ENCODE assay signal across 33 mouse cellular contexts in the genomic region with DNA sequence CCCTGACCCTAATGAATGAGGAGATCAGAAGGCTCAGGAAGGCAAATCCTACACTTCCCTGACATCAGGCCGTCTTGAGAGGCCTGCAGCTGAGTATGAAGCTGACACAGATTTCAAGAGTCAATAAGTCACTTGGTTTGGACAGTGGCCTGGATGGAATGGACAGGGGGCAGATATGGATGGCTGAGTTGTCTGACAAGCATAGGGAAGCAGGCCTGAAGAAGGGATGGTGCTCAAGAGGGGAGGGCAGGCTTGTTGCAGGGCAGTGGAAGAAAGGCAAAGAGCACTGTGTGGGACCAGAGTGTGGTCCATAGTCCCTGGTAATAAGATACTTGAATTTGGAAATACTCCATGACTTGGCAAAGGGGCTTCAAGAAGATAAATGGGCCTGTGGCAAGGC. TPM values are rescaled to one million over a fixed set of nuclear protein-coding genes. Genes with fewer than 3 reads are reported as not detected.
"Had no signal": no experiment of that assay in that cellular context is flagged by ENCODE, and none has a peak within 500 bp of the region (broad histone marks: within the 10 kb centered on the region; RNA-seq: fewer than 3 reads in every experiment).

No protein-coding gene starts in this region.

- ATAC-seq: forebrain, embryonic 15.5 days; forebrain, postnatal 0 days; hindbrain, postnatal 0 days; intestine, embryonic 16.5 days; liver, embryonic 12.5 days had no signal

- H3K9me3 ChIP-seq: forebrain, embryonic 15.5 days; heart, embryonic 13.5 days; heart, embryonic 15.5 days; hindbrain, embryonic 13.5 days; hindbrain, embryonic 15.5 days; limb, embryonic 13.5 days; limb, embryonic 15.5 days; liver, embryonic 12.5 days had no signal

- DNase-seq: forebrain, postnatal 0 days; gastrocnemius, postnatal 14 days; gastrocnemius, postnatal 36 days; heart, adult 2 months; heart, postnatal 14 days; heart, postnatal 36 days; kidney, adult 18-20 months; layer of hippocampus, adult 9-11 months; layer of hippocampus, postnatal 36 days; left cerebral cortex, postnatal 4 days; lung, adult 18-20 months had no signal

- H3K9ac ChIP-seq: forebrain, embryonic 15.5 days; forebrain, postnatal 0 days; heart, embryonic 13.5 days; heart, embryonic 15.5 days; hindbrain, embryonic 13.5 days; hindbrain, embryonic 15.5 days; limb, embryonic 13.5 days; limb, embryonic 15.5 days; liver, embryonic 12.5 days; liver, embryonic 14.5 days had no signal

- H3K4me1 ChIP-seq: forebrain, embryonic 15.5 days; heart, embryonic 13.5 days; heart, embryonic 15.5 days; hindbrain, embryonic 13.5 days; hindbrain, embryonic 15.5 days; limb, embryonic 13.5 days; limb, embryonic 15.5 days; liver, embryonic 12.5 days had no signal

- H3K27me3 ChIP-seq: forebrain, embryonic 15.5 days; heart, embryonic 13.5 days; heart, embryonic 15.5 days; hindbrain, embryonic 13.5 days; hindbrain, embryonic 15.5 days; limb, embryonic 13.5 days; limb, embryonic 15.5 days; liver, embryonic 12.5 days had no signal

- H3K27ac ChIP-seq: forebrain, embryonic 15.5 days; heart, adult 2 months; heart, embryonic 13.5 days; heart, embryonic 15.5 days; hindbrain, embryonic 13.5 days; hindbrain, embryonic 15.5 days; hindbrain, postnatal 0 days; limb, embryonic 13.5 days; limb, embryonic 15.5 days; liver, embryonic 12.5 days; liver, embryonic 14.5 days had no signal

- H3K4me2 ChIP-seq: forebrain, embryonic 15.5 days; heart, embryonic 11.5 days; heart, embryonic 13.5 days; heart, embryonic 15.5 days; hindbrain, embryonic 13.5 days; hindbrain, embryonic 15.5 days; limb, embryonic 13.5 days; limb, embryonic 15.5 days; liver, embryonic 12.5 days had no signal

- H3K4me3 ChIP-seq: forebrain, embryonic 15.5 days; heart, adult 2 months; heart, embryonic 13.5 days; heart, embryonic 15.5 days; hindbrain, embryonic 13.5 days; hindbrain, embryonic 15.5 days; limb, embryonic 13.5 days; limb, embryonic 15.5 days; liver, embryonic 12.5 days had no signal

- H3K36me3 ChIP-seq: forebrain, embryonic 15.5 days; heart, embryonic 13.5 days; heart, embryonic 15.5 days; hindbrain, embryonic 13.5 days; hindbrain, embryonic 15.5 days; limb, embryonic 13.5 days; limb, embryonic 15.5 days; liver, embryonic 12.5 days had no signal

RNA-seq across cellular contexts. Expression of a gene that starts 2.4 kb away (rescaled TPM):
- total RNA-seq: gastrocnemius, adult 18-20 months; gastrocnemius, adult 8-10 months; gastrocnemius, postnatal 14 days; gastrocnemius, postnatal 36 days; heart, adult 2 months; heart, postnatal 14 days; heart, postnatal 36 days; hematopoietic stem cell, adult 5-6 weeks; hindbrain, postnatal 0 days had no signal
- polyA plus RNA-seq: forebrain, embryonic 15.5 days; heart, adult 2 months; heart, embryonic 11.5 days; heart, embryonic 13.5 days; heart, embryonic 15.5 days; heart, postnatal 0 days; hindbrain, embryonic 13.5 days; hindbrain, embryonic 15.5 days; limb, embryonic 11.5 days; limb, embryonic 13.5 days; liver, embryonic 12.5 days had no signal

RNA-seq across cellular contexts. Expression of a gene that starts 8.7 kb away (rescaled TPM):
- total RNA-seq: forebrain, postnatal 0 days; gastrocnemius, adult 18-20 months; gastrocnemius, adult 8-10 months; gastrocnemius, postnatal 36 days; heart, adult 2 months; heart, postnatal 14 days; heart, postnatal 36 days; hematopoietic stem cell, adult 5-6 weeks had no signal
- polyA plus RNA-seq: forebrain, embryonic 15.5 days; gonadal fat pad, adult 2 months; heart, adult 2 months; heart, embryonic 11.5 days; heart, embryonic 13.5 days; heart, embryonic 15.5 days; heart, postnatal 0 days; hindbrain, embryonic 11.5 days; intestine, embryonic 14.5 days; limb, embryonic 11.5 days; limb, embryonic 13.5 days; limb, embryonic 15.5 days; liver, embryonic 12.5 days; liver, embryonic 14.5 days; liver, embryonic 16.5 days had no signal

RNA-seq across cellular contexts. Expression of a gene that starts 8.7 kb away (rescaled TPM):
- total RNA-seq: forebrain, postnatal 0 days; gastrocnemius, adult 18-20 months; gastrocnemius, adult 8-10 months; gastrocnemius, postnatal 14 days; gastrocnemius, postnatal 36 days; heart, postnatal 14 days; heart, postnatal 36 days; hematopoietic stem cell, adult 5-6 weeks; hindbrain, postnatal 0 days; liver, adult 2 months had no signal
- polyA plus RNA-seq: forebrain, embryonic 15.5 days; forebrain, postnatal 0 days; gonadal fat pad, adult 2 months; heart, embryonic 11.5 days; heart, embryonic 15.5 days; heart, postnatal 0 days; hindbrain, embryonic 11.5 days; hindbrain, embryonic 13.5 days; hindbrain, embryonic 15.5 days; hindbrain, postnatal 0 days; intestine, embryonic 14.5 days; intestine, embryonic 16.5 days; limb, embryonic 11.5 days; limb, embryonic 13.5 days; limb, embryonic 15.5 days; liver, embryonic 12.5 days; liver, embryonic 14.5 days; liver, embryonic 16.5 days had no signal

RNA-seq across cellular contexts. Expression of a gene that starts 39.5 kb away (rescaled TPM):
- total RNA-seq: forebrain, postnatal 0 days; gastrocnemius, postnatal 36 days; heart, postnatal 14 days; heart, postnatal 36 days; hematopoietic stem cell, adult 5-6 weeks; hindbrain, postnatal 0 days had no signal
- polyA plus RNA-seq: forebrain, embryonic 15.5 days; forebrain, postnatal 0 days; heart, adult 2 months; heart, embryonic 11.5 days; heart, embryonic 13.5 days; heart, embryonic 15.5 days; heart, postnatal 0 days; hindbrain, embryonic 13.5 days; hindbrain, embryonic 15.5 days; hindbrain, postnatal 0 days; intestine, embryonic 16.5 days; limb, embryonic 11.5 days; limb, embryonic 13.5 days; limb, embryonic 15.5 days; liver, embryonic 14.5 days; liver, embryonic 16.5 days had no signal
